Mouse (Mus musculus): ENCODE data around the gene Atg7. TPM values are rescaled to one million over a fixed set of nuclear protein-coding genes. Genes with fewer than 3 reads are reported as not detected.

Gene Atg7
- polyA plus RNA-seq, 1 experiment, result 18.7 TPM

- no peak overlapping the region for H3ac ChIP-seq (ENCODE audit: control insufficient read depth, insufficient read length)
- TF ChIP-seq CEBPB (IDR thresholded peaks at IDR 0.05; ENCODE audit: insufficient read depth, poor library complexity, severe bottlenecking) (no peak), TCF3 (IDR thresholded peaks at IDR 0.05; ENCODE audit: insufficient read length, low read depth) (no peak), USF1 (IDR thresholded peaks at IDR 0.05; ENCODE audit: low read depth) (peak; percentile 45), MAX (IDR thresholded peaks at IDR 0.05; ENCODE audit: low read depth) (no peak), TCF12 (IDR thresholded peaks at IDR 0.05; ENCODE audit: insufficient read depth, poor library complexity, severe bottlenecking) (no peak), SRF (IDR thresholded peaks at IDR 0.05; ENCODE audit: control insufficient read depth, insufficient read length, low read depth) (no peak), MYOD1 (IDR thresholded peaks at IDR 0.05; ENCODE audit: control insufficient read depth in 1 of 3, insufficient read length in 2 of 3, low read depth in 2 of 3) (no peak)
- H3K79me2 ChIP-seq (ENCODE audit: control insufficient read depth, insufficient read depth), result no peaks in the 10 kb centered on the region
- H3K27me3 ChIP-seq (ENCODE audit: control insufficient read depth, insufficient read depth, insufficient read length), result no peaks in the 10 kb centered on the region
- no peaks in the 10 kb centered on the region for H3K36me3 ChIP-seq (ENCODE audit: control insufficient read depth, insufficient read depth)
- H3K4me2 ChIP-seq (ENCODE audit: low read depth), result no peak overlapping the region
- no peak overlapping the region for H3K4me3 ChIP-seq
Measured at GRCm38 (mm10) chr6:114712242-114713050, 69.5 kb downstream of the Atg7 start.

- Histone ChIP-seq H3K36me3 (ENCODE audit: control insufficient read depth, insufficient read depth) (no peaks in the 10 kb centered on the region), H3ac (ENCODE audit: control insufficient read depth, insufficient read length) (no peak overlapping the region), H3K4me3 (no peak overlapping the region), H3K4me2 (ENCODE audit: low read depth) (no peak overlapping the region), H3K27me3 (ENCODE audit: control insufficient read depth, insufficient read depth, insufficient read length) (no peaks in the 10 kb centered on the region), H3K79me2 (ENCODE audit: control insufficient read depth, insufficient read depth) (no peaks in the 10 kb centered on the region)
- TF ChIP-seq CEBPB (IDR thresholded peaks at IDR 0.05; ENCODE audit: insufficient read depth, poor library complexity, severe bottlenecking), result no peak
- no peak for TF ChIP-seq MYOD1 (IDR thresholded peaks at IDR 0.05; ENCODE audit: control insufficient read depth in 1 of 3, insufficient read length in 2 of 3, low read depth in 2 of 3)
- TF ChIP-seq TCF12 (IDR thresholded peaks at IDR 0.05; ENCODE audit: insufficient read depth, poor library complexity, severe bottlenecking), result no peak
- no peak for TF ChIP-seq MAX (IDR thresholded peaks at IDR 0.05; ENCODE audit: low read depth)
- TF ChIP-seq TCF3 (IDR thresholded peaks at IDR 0.05; ENCODE audit: insufficient read length, low read depth), result no peak
- TF ChIP-seq USF1 (IDR thresholded peaks at IDR 0.05; ENCODE audit: low read depth), result no peak
- no peak for TF ChIP-seq REST (IDR thresholded peaks at IDR 0.05; ENCODE audit: insufficient read depth, insufficient read length)
- TF ChIP-seq SRF (IDR thresholded peaks at IDR 0.05; ENCODE audit: control insufficient read depth, insufficient read length, low read depth), result no peak
- TF ChIP-seq POLR2AphosphoS2 (IDR thresholded peaks at IDR 0.05; ENCODE audit: insufficient read length, low read depth), result no peak
- no peak for TF ChIP-seq MYOG (IDR thresholded peaks at IDR 0.05; ENCODE audit: control insufficient read depth in 1 of 3, insufficient read depth in 1 of 3, insufficient read length in 2 of 3, low read depth in 2 of 3)
- no peak for TF ChIP-seq POLR2A (IDR thresholded peaks at IDR 0.05; ENCODE audit: insufficient read length, low read depth)
- TF ChIP-seq E2F4 (IDR thresholded peaks at IDR 0.05; ENCODE audit: insufficient read depth), result no peak
Measured at GRCm38 (mm10) chr6:114713538-114713937, 70.6 kb downstream of the Atg7 start.

- H3K36me3 ChIP-seq (ENCODE audit: control insufficient read depth, insufficient read depth), result no peaks in the 10 kb centered on the region
- H3ac ChIP-seq (ENCODE audit: control insufficient read depth, insufficient read length), result no peak overlapping the region
- H3K4me3 ChIP-seq, result no peak overlapping the region
- H3K4me2 ChIP-seq (ENCODE audit: low read depth), result no peak overlapping the region
- no peak for TF ChIP-seq MYOG (IDR thresholded peaks at IDR 0.05; ENCODE audit: control insufficient read depth in 1 of 3, insufficient read depth in 1 of 3, insufficient read length in 2 of 3, low read depth in 2 of 3)
- no peak for TF ChIP-seq REST (IDR thresholded peaks at IDR 0.05; ENCODE audit: insufficient read depth, insufficient read length)
- TF ChIP-seq POLR2A (IDR thresholded peaks at IDR 0.05; ENCODE audit: insufficient read length, low read depth), result no peak
- no peak for TF ChIP-seq TCF3 (IDR thresholded peaks at IDR 0.05; ENCODE audit: insufficient read length, low read depth)
- TF ChIP-seq POLR2AphosphoS2 (IDR thresholded peaks at IDR 0.05; ENCODE audit: insufficient read length, low read depth), result no peak
- TF ChIP-seq MYOD1 (IDR thresholded peaks at IDR 0.05; ENCODE audit: control insufficient read depth in 1 of 3, insufficient read length in 2 of 3, low read depth in 2 of 3), result no peak
- no peak for TF ChIP-seq E2F4 (IDR thresholded peaks at IDR 0.05; ENCODE audit: insufficient read depth)
- no peak for TF ChIP-seq TCF12 (IDR thresholded peaks at IDR 0.05; ENCODE audit: insufficient read depth, poor library complexity, severe bottlenecking)
- TF ChIP-seq SRF (IDR thresholded peaks at IDR 0.05; ENCODE audit: control insufficient read depth, insufficient read length, low read depth), result no peak
- TF ChIP-seq USF1 (IDR thresholded peaks at IDR 0.05; ENCODE audit: low read depth), result no peak
- no peak for TF ChIP-seq CEBPB (IDR thresholded peaks at IDR 0.05; ENCODE audit: insufficient read depth, poor library complexity, severe bottlenecking)
- no peak for TF ChIP-seq MAX (IDR thresholded peaks at IDR 0.05; ENCODE audit: low read depth)
- H3K27me3 ChIP-seq (ENCODE audit: control insufficient read depth, insufficient read depth, insufficient read length), result no peaks in the 10 kb centered on the region
- no peaks in the 10 kb centered on the region for H3K79me2 ChIP-seq (ENCODE audit: control insufficient read depth, insufficient read depth)
Measured at GRCm38 (mm10) chr6:114714654-114715053, 71.8 kb downstream of the Atg7 start.

DNA sequence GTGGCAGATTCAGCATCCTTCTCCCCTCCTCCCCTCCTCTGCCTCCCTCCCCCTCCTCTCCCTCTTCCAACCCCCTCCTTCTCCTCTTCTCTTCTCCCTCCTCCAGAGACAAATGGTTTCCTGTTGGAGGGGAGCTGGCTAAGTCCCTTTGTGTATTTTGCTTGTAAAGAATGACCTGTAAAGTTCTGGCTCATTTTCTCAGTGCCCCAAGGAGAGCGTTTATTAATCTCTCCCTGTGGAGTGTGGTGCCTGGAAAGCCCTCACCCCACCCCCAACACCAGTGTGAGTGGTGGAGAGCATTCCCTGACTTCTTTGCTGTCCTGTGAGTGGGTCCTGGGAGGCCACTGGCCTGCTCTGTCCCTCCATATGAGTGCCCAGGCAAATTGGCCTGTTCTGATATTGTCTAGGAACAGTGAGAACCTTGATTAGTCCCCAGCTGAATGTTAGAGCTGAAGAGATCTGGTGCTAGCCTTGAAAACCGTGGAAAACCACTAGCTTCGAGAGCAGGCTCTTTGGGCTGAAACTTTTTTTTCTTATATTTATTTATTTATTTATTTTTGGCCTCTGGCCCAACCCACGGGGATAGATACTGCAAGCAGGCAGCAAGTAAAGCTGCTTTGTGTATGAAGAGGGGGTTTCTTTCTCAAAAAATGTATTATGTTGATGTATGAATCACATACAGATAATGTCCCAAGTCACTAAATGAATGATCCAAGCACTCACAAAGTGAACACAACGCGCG is 72.6 kb downstream of the Atg7 start:
- H3K79me2 ChIP-seq (ENCODE audit: control insufficient read depth, insufficient read depth), result no peaks in the 10 kb centered on the region
- no peaks in the 10 kb centered on the region for H3K36me3 ChIP-seq (ENCODE audit: control insufficient read depth, insufficient read depth)
- H3K27me3 ChIP-seq (ENCODE audit: control insufficient read depth, insufficient read depth, insufficient read length), result no peaks in the 10 kb centered on the region
- H3K4me2 ChIP-seq (ENCODE audit: low read depth), result no peak overlapping the region
- H3K4me3 ChIP-seq, result no peak overlapping the region
- TF ChIP-seq MYOG (IDR thresholded peaks at IDR 0.05; ENCODE audit: control insufficient read depth in 1 of 3, insufficient read depth in 1 of 3, insufficient read length in 2 of 3, low read depth in 2 of 3) (no peak), REST (IDR thresholded peaks at IDR 0.05; ENCODE audit: insufficient read depth, insufficient read length) (no peak), TCF3 (IDR thresholded peaks at IDR 0.05; ENCODE audit: insufficient read length, low read depth) (no peak), E2F4 (IDR thresholded peaks at IDR 0.05; ENCODE audit: insufficient read depth) (no peak), POLR2AphosphoS2 (IDR thresholded peaks at IDR 0.05; ENCODE audit: insufficient read length, low read depth) (no peak), USF1 (IDR thresholded peaks at IDR 0.05; ENCODE audit: low read depth) (no peak), SRF (IDR thresholded peaks at IDR 0.05; ENCODE audit: control insufficient read depth, insufficient read length, low read depth) (no peak), CEBPB (IDR thresholded peaks at IDR 0.05; ENCODE audit: insufficient read depth, poor library complexity, severe bottlenecking) (no peak), TCF12 (IDR thresholded peaks at IDR 0.05; ENCODE audit: insufficient read depth, poor library complexity, severe bottlenecking) (no peak), MYOD1 (IDR thresholded peaks at IDR 0.05; ENCODE audit: control insufficient read depth in 1 of 3, insufficient read length in 2 of 3, low read depth in 2 of 3) (no peak), POLR2A (IDR thresholded peaks at IDR 0.05; ENCODE audit: insufficient read length, low read depth) (no peak), MAX (IDR thresholded peaks at IDR 0.05; ENCODE audit: low read depth) (no peak)
- no peak overlapping the region for H3ac ChIP-seq (ENCODE audit: control insufficient read depth, insufficient read length)

Data from myocyte (in vitro differentiated cells).